Mouse (Mus musculus) embryonic fibroblast, embryonic 13.5 days (primary cell): Measurements from ENCODE around the gene Mok.

ENCODE experiments used
- CTCF ChIP-seq: IDR thresholded peaks from 2 replicates; pipeline ENCODE4 v1.5.1; 2011; ENCODE audit warnings: mild to moderate bottlenecking, control low read depth, low read length, moderate library complexity, borderline replicate concordance; ENCODE audit not compliant: insufficient read depth
- POLR2A ChIP-seq: IDR thresholded peaks from 2 replicates; pipeline ENCODE4 v1.6.1; 2011; ENCODE audit warnings: low read depth, mild to moderate bottlenecking, control low read depth, low read length, moderate library complexity

- TF ChIP-seq CTCF (no peak), POLR2A (no peak)
These were observed 72.2 kb downstream of the Mok start for GRCm38 (mm10) chr12:110768562-110768961.
